Mouse (Mus musculus) hindbrain, embryonic 11.5 days (tissue): Measurements from ENCODE around the gene Tnrc6a. TPM values are rescaled to one million over a fixed set of nuclear protein-coding genes. Genes with fewer than 3 reads are reported as not detected.

Experiments used
- ATAC-seq: fragments of 200-750 bp; cut with Nextera tagmentation; 2 replicates; pipeline ENCODE4 v1.8.0; 2017; ENCODE audit warnings: mild to moderate bottlenecking, moderate TSS enrichment, moderate library complexity; ENCODE audit not compliant: low FRiP score
- DNase-seq: peaks from one replicate; pipeline ENCODE4 v3.0.0-alpha.2; 2015; ENCODE audit warnings: low spot score
- H3K27ac ChIP-seq: fragments of 300-500 bp; sonication (generic); 2 replicates; pipeline ENCODE4 v1.5.1; 2014; ENCODE audit warnings: mild to moderate bottlenecking, low read depth, low read length
- H3K27me3 ChIP-seq: fragments of 300-500 bp; sonication (generic); 2 replicates; pipeline ENCODE4 v1.6.1; 2014; ENCODE audit warnings: mild to moderate bottlenecking, low read length, moderate library complexity, mixed read lengths; ENCODE audit not compliant: control insufficient read depth, insufficient read depth
- H3K36me3 ChIP-seq: fragments of 300-500 bp; sonication (generic); 2 replicates; pipeline ENCODE4 v1.6.1; 2014; ENCODE audit warnings: mild to moderate bottlenecking, low read length, moderate library complexity, mixed read lengths; ENCODE audit not compliant: control insufficient read depth, insufficient read depth
- H3K4me1 ChIP-seq: fragments of 300-500 bp; sonication (generic); replicated peaks from 2 replicates; pipeline ENCODE4 v1.6.1; 2014; ENCODE audit warnings: low read length, mixed read lengths; ENCODE audit not compliant: control insufficient read depth, insufficient read depth
- H3K4me2 ChIP-seq: fragments of 300-500 bp; sonication (generic); replicated peaks from 2 replicates; pipeline ENCODE4 v1.6.1; 2014; ENCODE audit warnings: mild to moderate bottlenecking, low read depth, low read length
- H3K4me3 ChIP-seq: fragments of 300-500 bp; sonication (generic); 2 replicates; pipeline ENCODE4 v1.5.1; 2014; ENCODE audit warnings: low read depth, low read length
- H3K9ac ChIP-seq: fragments of 300-500 bp; sonication (generic); 2 replicates; pipeline ENCODE4 v1.6.1; 2014; ENCODE audit warnings: low read depth, low read length
- H3K9me3 ChIP-seq: fragments of 300-500 bp; sonication (generic); 2 replicates; pipeline ENCODE4 v1.6.1; 2016; ENCODE audit warnings: low read length; ENCODE audit not compliant: control insufficient read depth
- WGBS: fragments of 180-500 bp; shearing (Covaris S2); extraction: QIAGEN DNeasy Blood & Tissue Kit; methylation state at CpG from one replicate; pipeline ENCODE4 v1.1.7; 2014; 5-methylcytosine and 5-hydroxymethylcytosine counted together
- polyA plus RNA-seq: library from polyadenylated mRNA; unstranded; fragments of >200 nt; fragmentation: Nextera tagmentation; extraction: Ambion mirVana; gene quantifications from 2 replicates; pipeline ENCODE4 v1.2.1, GENCODE M21; 2014

Gene Tnrc6a
- 44.0 and 61.3 TPM in 2 replicates for polyA plus RNA-seq

- DNase-seq (peak; percentile 95), ATAC-seq (peak; percentile 96)
- under 1% methylated on average over 48 of the region's 55 CpGs for WGBS
- Histone ChIP-seq H3K27me3 (no peaks in the 10 kb centered on the region), H3K4me1 (no peaks in the 10 kb centered on the region), H3K36me3 (no peaks in the 10 kb centered on the region), H3K9ac (peak within 1 kb of the TSS; percentile 98), H3K4me3 (peak within 1 kb of the TSS; percentile 99), H3K4me2 (peak within 1 kb of the TSS; percentile 60), H3K9me3 (no peaks in the 10 kb centered on the region), H3K27ac (peak within 1 kb of the TSS; percentile 97)
Observed at GRCm38 (mm10) chr7:123123665-123124298, at the start of gene Tnrc6a. TSS of gene Tnrc6a (plus strand) at chr7:123123885.

- WGBS, result 82% methylated on average over 4 of the region's 4 CpGs
- DNase-seq, result no peak
Observed at GRCm38 (mm10) chr7:123082236-123082635, 41.4 kb upstream of the Tnrc6a start.

GRCm38 (mm10) chr7:123083441-123084123, 40.1 kb upstream of the Tnrc6a start:
- peak; percentile 25 for DNase-seq
- Histone ChIP-seq H3K27ac (peak overlapping the region; percentile 55), H3K9me3 (no peaks in the 10 kb centered on the region), H3K4me3 (no peak overlapping the region), H3K27me3 (no peaks in the 10 kb centered on the region), H3K9ac (no peak overlapping the region), H3K36me3 (no peaks in the 10 kb centered on the region), H3K4me1 (peaks cover 9% of the 10 kb centered on the region), H3K4me2 (peak overlapping the region; percentile 7; the same call in 1 of the 2 replicates)
- 38% methylated on average over 12 of the region's 12 CpGs for WGBS
- ATAC-seq, result peak; percentile 46

More at GRCm38 (mm10) chr7:123082236-123082635, 41.4 kb upstream of the Tnrc6a start:
- Histone ChIP-seq H3K9ac (no peak overlapping the region), H3K9me3 (no peaks in the 10 kb centered on the region), H3K27me3 (no peaks in the 10 kb centered on the region), H3K27ac (no peak overlapping the region), H3K4me2 (no peak overlapping the region), H3K4me1 (peaks cover 9% of the 10 kb centered on the region), H3K4me3 (no peak overlapping the region), H3K36me3 (no peaks in the 10 kb centered on the region)
- no peak for ATAC-seq

- H3K9ac ChIP-seq, result no peak overlapping the region
- 7% methylated on average over 7 of the region's 7 CpGs for WGBS
Observed at GRCm38 (mm10) chr7:123084180-123084691, 39.4 kb upstream of the Tnrc6a start.

GRCm38 (mm10) chr7:123084708-123085107, 39.0 kb upstream of the Tnrc6a start:
- Histone ChIP-seq H3K4me1 (peaks cover 9% of the 10 kb centered on the region), H3K27me3 (no peaks in the 10 kb centered on the region), H3K9me3 (no peaks in the 10 kb centered on the region), H3K27ac (peak overlapping the region; percentile 55), H3K4me3 (no peak overlapping the region), H3K9ac (no peak overlapping the region), H3K36me3 (no peaks in the 10 kb centered on the region), H3K4me2 (peak overlapping the region; percentile 18)
- DNase-seq (peak; percentile 46), ATAC-seq (peak; percentile 23)
- 26% methylated on average over 13 of the region's 13 CpGs for WGBS

More at GRCm38 (mm10) chr7:123084180-123084691, 39.4 kb upstream of the Tnrc6a start:
- Histone ChIP-seq H3K36me3 (no peaks in the 10 kb centered on the region), H3K4me2 (peak overlapping the region; percentile 18), H3K27ac (peak overlapping the region; percentile 55), H3K4me3 (no peak overlapping the region), H3K27me3 (no peaks in the 10 kb centered on the region), H3K9me3 (no peaks in the 10 kb centered on the region), H3K4me1 (peaks cover 9% of the 10 kb centered on the region)
- ATAC-seq (peak; percentile 84), DNase-seq (peak; percentile 63)

GRCm38 (mm10) chr7:123088920-123089319, 34.8 kb upstream of the Tnrc6a start:
- no peaks in the 10 kb centered on the region for H3K27me3 ChIP-seq
- 90% methylated on average over 4 of the region's 4 CpGs for WGBS

GRCm38 (mm10) chr7:123096344-123097120, 27.2 kb upstream of the Tnrc6a start:
- Histone ChIP-seq H3K27ac (no peak overlapping the region), H3K9ac (no peak overlapping the region), H3K4me3 (no peak overlapping the region), H3K4me1 (0 out of 2 replicates have a peak, but pooled peaks cover 5% of the 10 kb centered on the region), H3K27me3 (no peaks in the 10 kb centered on the region), H3K4me2 (no peak overlapping the region), H3K9me3 (no peaks in the 10 kb centered on the region), H3K36me3 (no peaks in the 10 kb centered on the region)
- DNase-seq (no peak), ATAC-seq (no peak)
- 84% methylated on average over 12 of the region's 12 CpGs for WGBS

More at GRCm38 (mm10) chr7:123088920-123089319, 34.8 kb upstream of the Tnrc6a start:
- DNase-seq (no peak), ATAC-seq (no peak)
- no peak overlapping the region for H3K4me3 ChIP-seq
- no peak overlapping the region for H3K4me2 ChIP-seq
- H3K36me3 ChIP-seq, result no peaks in the 10 kb centered on the region
- H3K27ac ChIP-seq, result no peak overlapping the region
- H3K9ac ChIP-seq, result no peak overlapping the region
- H3K4me1 ChIP-seq, result peaks cover 6% of the 10 kb centered on the region
- H3K9me3 ChIP-seq, result no peaks in the 10 kb centered on the region
